Mouse (Mus musculus) lung, embryonic 15.5 days (tissue): ENCODE measurements around the gene Gm44965. TPM values are rescaled to one million over a fixed set of nuclear protein-coding genes. Genes with fewer than 3 reads are reported as not detected.
"Not testable (repeated sequence)": the region's sequence is repeated elsewhere in the genome, so short reads cannot be mapped to it uniquely, and the experiment has no call there.

Experiments
- ATAC-seq: fragments of 200-750 bp; cut with Nextera tagmentation; 2 replicates; pipeline ENCODE4 v1.8.0; 2017; ENCODE audit warnings: moderate number of reproducible peaks, borderline replicate concordance; ENCODE audit not compliant: low FRiP score, low TSS enrichment; ENCODE audit errors: extremely low read depth
- H3K27ac ChIP-seq: fragments of 300-500 bp; sonication (generic); 2 replicates; pipeline ENCODE4 v1.5.1; 2015; ENCODE audit warnings: moderate library complexity, mild to moderate bottlenecking, inconsistent platforms
- H3K27me3 ChIP-seq: fragments of 300-500 bp; sonication (generic); 2 replicates; pipeline ENCODE4 v1.6.1; 2015; ENCODE audit warnings: inconsistent platforms
- H3K36me3 ChIP-seq: fragments of 300-500 bp; sonication (generic); 2 replicates; pipeline ENCODE4 v1.6.1; 2015; ENCODE audit warnings: inconsistent platforms
- H3K4me1 ChIP-seq: fragments of 300-500 bp; sonication (generic); 2 replicates; pipeline ENCODE4 v1.6.1; 2015; ENCODE audit warnings: inconsistent platforms
- H3K4me2 ChIP-seq: fragments of 300-500 bp; sonication (generic); 2 replicates; pipeline ENCODE4 v1.6.1; 2015; ENCODE audit warnings: inconsistent platforms, mild to moderate bottlenecking, moderate library complexity
- H3K4me3 ChIP-seq: fragments of 300-500 bp; sonication (generic); 2 replicates; pipeline ENCODE4 v1.5.1; 2015; ENCODE audit warnings: mild to moderate bottlenecking, inconsistent platforms
- H3K9ac ChIP-seq: fragments of 300-500 bp; sonication (generic); 2 replicates; pipeline ENCODE4 v1.6.1; 2015; ENCODE audit warnings: inconsistent platforms
- H3K9me3 ChIP-seq: fragments of 300-500 bp; sonication (generic); 2 replicates; pipeline ENCODE4 v1.6.1; 2016; ENCODE audit warnings: inconsistent platforms
- WGBS: fragments of 180-500 bp; shearing (Covaris S2); methylation state at CpG from one replicate; pipeline ENCODE4 v1.1.7; 2015; 5-methylcytosine and 5-hydroxymethylcytosine counted together
- polyA plus RNA-seq: library from polyadenylated mRNA; unstranded; fragments of >200 nt; fragmentation: Nextera tagmentation; extraction: Ambion mirVana; gene quantifications from 2 replicates; pipeline ENCODE4 v1.2.1, GENCODE M21; 2015

The Gm44965 gene
- polyA plus RNA-seq, 1 experiment from 2014 or later = not detected

- Histone ChIP-seq H3K4me1 (no peaks in the 10 kb centered on the region), H3K27me3 (no peaks in the 10 kb centered on the region), H3K27ac (no peak overlapping the region), H3K4me3 (no peak overlapping the region), H3K4me2 (no peak overlapping the region), H3K9me3 (no peaks in the 10 kb centered on the region), H3K9ac (no peak overlapping the region), H3K36me3 (no peaks in the 10 kb centered on the region)
- 70% methylated on average over 2 of the region's 2 CpGs for WGBS
- ATAC-seq = no peak
Measured at GRCm38 (mm10) chr6:48608124-48608523, 14.4 kb downstream of the Gm44965 start.

GRCm38 (mm10) chr6:48609512-48609911 lies 15.8 kb downstream of the Gm44965 start:
- 58% methylated on average over 7 of the region's 7 CpGs for WGBS
- no peaks in the 10 kb centered on the region for H3K4me1 ChIP-seq
- H3K27ac ChIP-seq = no peak overlapping the region
- H3K36me3 ChIP-seq = 0 out of 2 replicates have a peak, but pooled peaks cover 3% of the 10 kb centered on the region
- ATAC-seq = no peak
- H3K4me3 ChIP-seq = no peak overlapping the region
- no peaks in the 10 kb centered on the region for H3K27me3 ChIP-seq
- no peak overlapping the region for H3K4me2 ChIP-seq
- H3K9ac ChIP-seq = no peak overlapping the region
- no peaks in the 10 kb centered on the region for H3K9me3 ChIP-seq

- Histone ChIP-seq H3K4me2 (no peak overlapping the region), H3K9ac (no peak overlapping the region), H3K4me1 (no peaks in the 10 kb centered on the region), H3K27ac (no peak overlapping the region), H3K27me3 (no peaks in the 10 kb centered on the region), H3K4me3 (no peak overlapping the region), H3K36me3 (0 out of 2 replicates have a peak, but pooled peaks cover 3% of the 10 kb centered on the region), H3K9me3 (no peaks in the 10 kb centered on the region)
- ATAC-seq = 0 out of 2 replicates have a peak, but pooled peaks have one; percentile 5
- WGBS = 47% methylated on average over 3 of the region's 3 CpGs
Measured at GRCm38 (mm10) chr6:48610657-48611056, 16.9 kb downstream of the Gm44965 start.

GRCm38 (mm10) chr6:48613464-48613863 lies 19.7 kb downstream of the Gm44965 start:
- no peak for ATAC-seq
- no peaks in the 10 kb centered on the region for H3K4me1 ChIP-seq
- no peak overlapping the region for H3K4me2 ChIP-seq
- no peak overlapping the region for H3K4me3 ChIP-seq
- no peaks in the 10 kb centered on the region for H3K27me3 ChIP-seq
- H3K9me3 ChIP-seq = no peaks in the 10 kb centered on the region
- 88% methylated on average over 4 of the region's 4 CpGs for WGBS
- 0 out of 2 replicates have a peak, but pooled peaks cover 3% of the 10 kb centered on the region for H3K36me3 ChIP-seq
- no peak overlapping the region for H3K27ac ChIP-seq
- no peak overlapping the region for H3K9ac ChIP-seq

GRCm38 (mm10) chr6:48614756-48615155 lies 21.0 kb downstream of the Gm44965 start:
- no peaks in the 10 kb centered on the region for H3K27me3 ChIP-seq
- H3K4me2 ChIP-seq = no peak overlapping the region
- no peaks in the 10 kb centered on the region for H3K9me3 ChIP-seq
- H3K27ac ChIP-seq = no peak overlapping the region
- no peak overlapping the region for H3K4me3 ChIP-seq
- no peak overlapping the region for H3K9ac ChIP-seq
- WGBS = 84% methylated on average over 5 of the region's 5 CpGs
- peaks cover 10% of the 10 kb centered on the region for H3K36me3 ChIP-seq
- no peak for ATAC-seq
- H3K4me1 ChIP-seq = no peaks in the 10 kb centered on the region

GRCm38 (mm10) chr6:48620031-48620430 lies 26.3 kb downstream of the Gm44965 start:
- no peak overlapping the region for H3K4me2 ChIP-seq
- ATAC-seq = no peak
- H3K4me3 ChIP-seq = no peak overlapping the region
- no peaks in the 10 kb centered on the region for H3K9me3 ChIP-seq
- H3K36me3 ChIP-seq = peaks cover 18% of the 10 kb centered on the region
- no peak overlapping the region for H3K27ac ChIP-seq
- H3K4me1 ChIP-seq = no peaks in the 10 kb centered on the region
- 94% methylated on average over 30 of the region's 30 CpGs for WGBS
- H3K9ac ChIP-seq = no peak overlapping the region
- no peaks in the 10 kb centered on the region for H3K27me3 ChIP-seq

- not testable (repeated sequence) for H3K27ac ChIP-seq, H3K9ac ChIP-seq, H3K4me1 ChIP-seq, H3K4me3 ChIP-seq, ATAC-seq, H3K9me3 ChIP-seq, H3K4me2 ChIP-seq
- Histone ChIP-seq H3K36me3 (peaks cover 18% of the 10 kb centered on the region), H3K27me3 (peaks cover 16% of the 10 kb centered on the region; the same call in 1 of the 2 replicates)
- WGBS = 81% methylated on average over 8 of the region's 8 CpGs
Measured at GRCm38 (mm10) chr6:48622186-48622843, 28.6 kb downstream of the Gm44965 start.

GRCm38 (mm10) chr6:48623460-48623859 lies 29.7 kb downstream of the Gm44965 start:
- H3K4me1 ChIP-seq = peaks cover 5% of the 10 kb centered on the region; the same call in 1 of the 2 replicates
- 21% methylated on average over 1 of the region's 1 CpGs for WGBS
- no peak for ATAC-seq

GRCm38 (mm10) chr6:48626464-48626863 lies 32.7 kb downstream of the Gm44965 start, which contains the start of gene AI854703:
AI854703 (plus strand) TSS chr6:48626764.
- H3K9ac ChIP-seq = peak within 1 kb of the TSS; percentile 31; the same call in 1 of the 2 replicates
- peak within 1 kb of the TSS; percentile 47 for H3K4me3 ChIP-seq
- H3K4me1 ChIP-seq = peaks cover 16% of the 10 kb centered on the region
- no peak for ATAC-seq
- WGBS = 31% methylated on average over 8 of the region's 8 CpGs
- no peak within 1 kb of the TSS for H3K27ac ChIP-seq
- no peaks in the 10 kb centered on the region for H3K9me3 ChIP-seq
- H3K27me3 ChIP-seq = peaks cover 42% of the 10 kb centered on the region
- H3K36me3 ChIP-seq = no peaks in the 10 kb centered on the region
- H3K4me2 ChIP-seq = peak within 1 kb of the TSS; percentile 84

More at GRCm38 (mm10) chr6:48623460-48623859, 29.7 kb downstream of the Gm44965 start:
- H3K27me3 ChIP-seq = peaks cover 27% of the 10 kb centered on the region
- H3K4me3 ChIP-seq = no peak overlapping the region
- no peak overlapping the region for H3K27ac ChIP-seq
- H3K36me3 ChIP-seq = peaks cover 18% of the 10 kb centered on the region
- no peaks in the 10 kb centered on the region for H3K9me3 ChIP-seq
- H3K9ac ChIP-seq = no peak overlapping the region
- H3K4me2 ChIP-seq = no peak overlapping the region

- Histone ChIP-seq H3K36me3 (no peaks in the 10 kb centered on the region), H3K4me2 (peak overlapping the region; percentile 84), H3K27ac (no peak overlapping the region), H3K9me3 (no peaks in the 10 kb centered on the region), H3K4me3 (peak overlapping the region; percentile 47), H3K27me3 (peaks cover 42% of the 10 kb centered on the region), H3K9ac (peak overlapping the region; percentile 31; the same call in 1 of the 2 replicates), H3K4me1 (peaks cover 16% of the 10 kb centered on the region)
- ATAC-seq = no peak
- WGBS = under 1% methylated on average over 32 of the region's 32 CpGs
Measured at GRCm38 (mm10) chr6:48626984-48627383, 33.2 kb downstream of the Gm44965 start.

GRCm38 (mm10) chr6:48627511-48627924 lies 33.8 kb downstream of the Gm44965 start:
- Histone ChIP-seq H3K4me2 (peak overlapping the region; percentile 84), H3K27me3 (peaks cover 42% of the 10 kb centered on the region), H3K9ac (0 out of 2 replicates have a peak overlapping the region, but pooled peaks have one; percentile 31)

GRCm38 (mm10) chr6:48628377-48628776 lies 34.6 kb downstream of the Gm44965 start:
- Histone ChIP-seq H3K4me1 (peaks cover 16% of the 10 kb centered on the region), H3K27me3 (peaks cover 42% of the 10 kb centered on the region), H3K9me3 (no peaks in the 10 kb centered on the region), H3K9ac (no peak overlapping the region), H3K4me2 (no peak overlapping the region), H3K27ac (no peak overlapping the region), H3K36me3 (no peaks in the 10 kb centered on the region), H3K4me3 (no peak overlapping the region)
- WGBS = 69% methylated on average over 3 of the region's 3 CpGs
- no peak for ATAC-seq

More at GRCm38 (mm10) chr6:48627511-48627924, 33.8 kb downstream of the Gm44965 start:
- Histone ChIP-seq H3K4me3 (peak overlapping the region; percentile 47), H3K4me1 (peaks cover 16% of the 10 kb centered on the region), H3K36me3 (no peaks in the 10 kb centered on the region), H3K27ac (no peak overlapping the region), H3K9me3 (no peaks in the 10 kb centered on the region)
- 7% methylated on average over 7 of the region's 7 CpGs for WGBS
- ATAC-seq = no peak
